Mouse (Mus musculus): Measurements from ENCODE around the gene Shd.

DNA sequence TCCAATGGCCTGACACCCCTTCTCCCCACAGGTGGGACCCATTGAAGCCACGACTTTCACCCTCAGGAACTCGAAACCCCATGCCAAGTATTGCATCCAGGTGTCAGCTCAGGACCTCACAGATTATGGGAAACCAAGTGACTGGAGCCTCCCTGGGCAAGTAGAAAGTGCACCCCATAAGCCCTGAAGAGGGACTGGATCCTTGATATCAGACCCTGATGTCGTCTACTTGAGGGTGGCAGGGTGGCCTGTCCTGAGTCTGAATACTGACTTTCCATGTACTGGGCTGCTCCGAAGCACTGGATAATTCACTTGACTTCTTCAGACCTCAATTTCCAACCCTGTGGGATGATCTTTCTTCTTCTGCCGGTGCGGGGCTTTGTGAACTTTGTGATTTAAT is 13.7 kb upstream of the Shd start:
- TF ChIP-seq CTCF (IDR thresholded peaks at IDR 0.05; ENCODE audit: insufficient read depth, low read depth, low read length) (no peak), POLR2A (IDR thresholded peaks at IDR 0.05; ENCODE audit: insufficient read depth, low read depth, low read length) (no peak)
